Mouse (Mus musculus): ENCODE data around the gene Scd4.
A peak's percentile ranks its signal among the peaks of the same experiment; 100 is the strongest.

Gene Scd4

GRCm38 (mm10) chr19:44382682-44383321 lies 49.9 kb downstream of the Scd4 start:
- DNase-seq = no peak

- no peak for DNase-seq
These were observed 53.1 kb downstream of the Scd4 start for GRCm38 (mm10) chr19:44385887-44386498.

- DNase-seq = no peak
These were observed 54.3 kb downstream of the Scd4 start for GRCm38 (mm10) chr19:44387089-44387671.

GRCm38 (mm10) chr19:44387746-44388474 lies 55.0 kb downstream of the Scd4 start:
- DNase-seq = no peak

- DNase-seq = peak; percentile 93
These were observed 55.9 kb downstream of the Scd4 start for GRCm38 (mm10) chr19:44388475-44389428.

GRCm38 (mm10) chr19:44389507-44389906 lies 56.6 kb downstream of the Scd4 start:
- no peak for DNase-seq

- DNase-seq = no peak
These were observed 59.0 kb downstream of the Scd4 start for GRCm38 (mm10) chr19:44391856-44392255.

GRCm38 (mm10) chr19:44392339-44393009 lies 59.6 kb downstream of the Scd4 start:
- DNase-seq = no peak

GRCm38 (mm10) chr19:44393962-44394422 lies 61.1 kb downstream of the Scd4 start:
- no peak for DNase-seq

GRCm38 (mm10) chr19:44394972-44395371 lies 62.1 kb downstream of the Scd4 start:
- DNase-seq = no peak

Measured in layer of hippocampus, adult 9-11 months (tissue).